Mouse (Mus musculus) cerebellum, adult 2 months (tissue): Measurements from ENCODE around the gene Gm20604.

Experiments used
- CTCF ChIP-seq: fragments of 200-500 bp; IDR thresholded peaks from 2 replicates; pipeline ENCODE4 v1.5.1; 2011; ENCODE audit warnings: low read depth, mild to moderate bottlenecking, control low read depth, low read length, moderate library complexity, borderline replicate concordance; ENCODE audit not compliant: insufficient read depth
- POLR2A ChIP-seq: fragments of 200-500 bp; IDR thresholded peaks from 2 replicates; pipeline ENCODE4 v1.6.1; 2011; ENCODE audit warnings: low read length, control low read depth, borderline replicate concordance; ENCODE audit not compliant: insufficient read depth

DNA sequence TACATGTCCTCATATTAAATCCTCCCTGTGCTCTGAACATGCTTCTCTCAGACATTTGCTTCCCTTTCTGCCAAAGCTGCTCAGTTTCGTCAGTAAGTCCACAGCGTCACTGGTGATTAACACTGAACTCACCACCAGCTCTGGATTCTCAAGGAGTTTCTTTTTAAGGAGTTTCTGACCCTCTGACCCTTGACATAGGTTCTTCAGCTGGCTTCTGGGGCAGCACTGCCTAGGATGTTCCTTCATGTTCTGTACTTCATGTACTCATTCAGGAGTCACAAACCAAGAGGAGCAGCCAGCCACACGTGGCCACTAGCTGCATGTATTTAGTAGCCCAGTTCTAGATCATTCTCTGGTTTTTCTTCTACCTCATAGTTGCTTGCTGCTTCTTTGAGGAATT is 10.2 kb downstream of the Gm20604 start:
- no peak for TF ChIP-seq CTCF
- TF ChIP-seq POLR2A: no peak
